Mouse (Mus musculus): ENCODE results near the gene Cdk4. TPM values are rescaled to one million over a fixed set of nuclear protein-coding genes. Genes with fewer than 3 reads are reported as not detected.
"Not testable (repeated sequence)": the region's sequence is repeated elsewhere in the genome, so short reads cannot be mapped to it uniquely, and the experiment has no call there.

Cdk4 gene
- polyA plus RNA-seq, 1 experiment from 2014 or later, result 2,665 TPM

GRCm38 (mm10) chr10:127059968-127060916 lies 3.1 kb upstream of the Cdk4 start, which contains the start of gene March9:
Gene March9, minus strand, starts transcription at chr10:127060184.
- peak; percentile 63 for DNase-seq (ENCODE audit: low spot score)
- peak within 1 kb of the TSS; percentile 96 for H3K4me3 ChIP-seq
- no peaks in the 10 kb centered on the region for H3K9me3 ChIP-seq
- under 1% methylated on average over 62 of the region's 72 CpGs for WGBS
- peaks cover 37% of the 10 kb centered on the region; the same call in 1 of the 2 replicates for H3K27me3 ChIP-seq (ENCODE audit: insufficient read depth, poor library complexity, severe bottlenecking)
- peaks cover 64% of the 10 kb centered on the region for H3K4me1 ChIP-seq (replicated peaks)
- H3K27ac ChIP-seq, result peak within 1 kb of the TSS; percentile 97
- H3K36me3 ChIP-seq, result peaks cover 37% of the 10 kb centered on the region

- peaks cover 37% of the 10 kb centered on the region for H3K36me3 ChIP-seq
- H3K27me3 ChIP-seq (ENCODE audit: insufficient read depth, poor library complexity, severe bottlenecking), result peaks cover 37% of the 10 kb centered on the region; the same call in 1 of the 2 replicates
- WGBS, result 24% methylated on average over 5 of the region's 5 CpGs
- peaks cover 66% of the 10 kb centered on the region for H3K4me1 ChIP-seq (replicated peaks)
- H3K4me3 ChIP-seq, result peak overlapping the region; percentile 96
- no peak for DNase-seq (ENCODE audit: low spot score)
- H3K9me3 ChIP-seq, result no peaks in the 10 kb centered on the region
- peak overlapping the region; percentile 97; the same call in 1 of the 2 replicates for H3K27ac ChIP-seq
Observed at GRCm38 (mm10) chr10:127061085-127061484, 2.2 kb upstream of the Cdk4 start.

GRCm38 (mm10) chr10:127061513-127061912 lies 1.8 kb upstream of the Cdk4 start:
- Histone ChIP-seq H3K27me3 (ENCODE audit: insufficient read depth, poor library complexity, severe bottlenecking) (peaks cover 37% of the 10 kb centered on the region; the same call in 1 of the 2 replicates), H3K27ac (0 out of 2 replicates have a peak overlapping the region, but pooled peaks have one; percentile 97), H3K4me1 (replicated peaks) (peaks cover 66% of the 10 kb centered on the region), H3K9me3 (no peaks in the 10 kb centered on the region), H3K36me3 (peaks cover 37% of the 10 kb centered on the region), H3K4me3 (0 out of 2 replicates have a peak overlapping the region, but pooled peaks have one; percentile 96)
- DNase-seq (ENCODE audit: low spot score), result no peak
- WGBS, result 69% methylated on average over 2 of the region's 2 CpGs

GRCm38 (mm10) chr10:127062101-127062500 lies 1.2 kb upstream of the Cdk4 start:
- not testable (repeated sequence) for DNase-seq (ENCODE audit: low spot score); H3K4me3 ChIP-seq; H3K9me3 ChIP-seq
- Histone ChIP-seq H3K27ac (0 out of 2 replicates have a peak overlapping the region, but pooled peaks have one; percentile 98), H3K27me3 (ENCODE audit: insufficient read depth, poor library complexity, severe bottlenecking) (peaks cover 37% of the 10 kb centered on the region; the same call in 1 of the 2 replicates), H3K4me1 (replicated peaks) (peaks cover 70% of the 10 kb centered on the region), H3K36me3 (peaks cover 37% of the 10 kb centered on the region)
- 91% methylated on average over 4 of the region's 4 CpGs for WGBS

GRCm38 (mm10) chr10:127062503-127062902 lies 831 bp upstream of the Cdk4 start:
- peaks cover 36% of the 10 kb centered on the region; the same call in 1 of the 2 replicates for H3K27me3 ChIP-seq (ENCODE audit: insufficient read depth, poor library complexity, severe bottlenecking)
- no peak overlapping the region for H3K4me3 ChIP-seq
- DNase-seq (ENCODE audit: low spot score), result no peak
- peak overlapping the region; percentile 98; the same call in 1 of the 2 replicates for H3K27ac ChIP-seq
- H3K4me1 ChIP-seq (replicated peaks), result peaks cover 68% of the 10 kb centered on the region
- H3K36me3 ChIP-seq, result peaks cover 37% of the 10 kb centered on the region
- H3K9me3 ChIP-seq, result no peaks in the 10 kb centered on the region
- 81% methylated on average over 5 of the region's 5 CpGs for WGBS

GRCm38 (mm10) chr10:127063913-127064870 lies 858 bp downstream of the Cdk4 start:
- Histone ChIP-seq H3K9me3 (no peaks in the 10 kb centered on the region), H3K36me3 (peaks cover 47% of the 10 kb centered on the region), H3K27me3 (ENCODE audit: insufficient read depth, poor library complexity, severe bottlenecking) (peaks cover 26% of the 10 kb centered on the region; the same call in 1 of the 2 replicates), H3K4me3 (peak overlapping the region; percentile 85), H3K27ac (peak overlapping the region; percentile 98), H3K4me1 (replicated peaks) (peaks cover 66% of the 10 kb centered on the region)
- 17% methylated on average over 37 of the region's 37 CpGs for WGBS
- peak; percentile 49 for DNase-seq (ENCODE audit: low spot score)

- DNase-seq (ENCODE audit: low spot score), result no peak
- peaks cover 60% of the 10 kb centered on the region for H3K4me1 ChIP-seq (replicated peaks)
- H3K27ac ChIP-seq, result no peak overlapping the region
- no peak overlapping the region; the same call in 1 of the 2 replicates for H3K4me3 ChIP-seq
- peaks cover 47% of the 10 kb centered on the region for H3K36me3 ChIP-seq
- H3K27me3 ChIP-seq (ENCODE audit: insufficient read depth, poor library complexity, severe bottlenecking), result peaks cover 12% of the 10 kb centered on the region; the same call in 1 of the 2 replicates
- no peaks in the 10 kb centered on the region for H3K9me3 ChIP-seq
- WGBS, result 91% methylated on average over 9 of the region's 9 CpGs
Observed at GRCm38 (mm10) chr10:127065981-127066380, 2.6 kb downstream of the Cdk4 start.

- Histone ChIP-seq H3K27ac (no peak overlapping the region), H3K27me3 (ENCODE audit: insufficient read depth, poor library complexity, severe bottlenecking) (peaks cover 7% of the 10 kb centered on the region; the same call in 1 of the 2 replicates), H3K4me3 (peak overlapping the region; percentile 20; the same call in 1 of the 2 replicates), H3K4me1 (replicated peaks) (peaks cover 59% of the 10 kb centered on the region), H3K36me3 (peaks cover 47% of the 10 kb centered on the region), H3K9me3 (no peaks in the 10 kb centered on the region)
- WGBS, result 88% methylated on average over 14 of the region's 14 CpGs
- no peak for DNase-seq (ENCODE audit: low spot score)
Observed at GRCm38 (mm10) chr10:127066519-127067018, 3.2 kb downstream of the Cdk4 start.

GRCm38 (mm10) chr10:127068360-127069038 lies 5.2 kb downstream of the Cdk4 start:
- peak overlapping the region; percentile 93 for H3K27ac ChIP-seq
- H3K36me3 ChIP-seq, result peaks cover 47% of the 10 kb centered on the region
- WGBS, result 88% methylated on average over 9 of the region's 9 CpGs
- DNase-seq (ENCODE audit: low spot score), result no peak
- H3K4me3 ChIP-seq, result peak overlapping the region; percentile 74
- H3K4me1 ChIP-seq (replicated peaks), result peaks cover 51% of the 10 kb centered on the region
- no peaks in the 10 kb centered on the region for H3K9me3 ChIP-seq
- H3K27me3 ChIP-seq (ENCODE audit: insufficient read depth, poor library complexity, severe bottlenecking), result no peaks in the 10 kb centered on the region

- H3K36me3 ChIP-seq, result peaks cover 43% of the 10 kb centered on the region
- 9% methylated on average over 30 of the region's 30 CpGs for WGBS
- H3K27ac ChIP-seq, result peak overlapping the region; percentile 93
- H3K9me3 ChIP-seq, result no peaks in the 10 kb centered on the region
- H3K4me1 ChIP-seq (replicated peaks), result peaks cover 49% of the 10 kb centered on the region
- DNase-seq (ENCODE audit: low spot score), result peak; percentile 46
- H3K4me3 ChIP-seq, result peak overlapping the region; percentile 74
- no peaks in the 10 kb centered on the region for H3K27me3 ChIP-seq (ENCODE audit: insufficient read depth, poor library complexity, severe bottlenecking)
Observed at GRCm38 (mm10) chr10:127069281-127070189, 6.2 kb downstream of the Cdk4 start.
